In the genomic region with DNA sequence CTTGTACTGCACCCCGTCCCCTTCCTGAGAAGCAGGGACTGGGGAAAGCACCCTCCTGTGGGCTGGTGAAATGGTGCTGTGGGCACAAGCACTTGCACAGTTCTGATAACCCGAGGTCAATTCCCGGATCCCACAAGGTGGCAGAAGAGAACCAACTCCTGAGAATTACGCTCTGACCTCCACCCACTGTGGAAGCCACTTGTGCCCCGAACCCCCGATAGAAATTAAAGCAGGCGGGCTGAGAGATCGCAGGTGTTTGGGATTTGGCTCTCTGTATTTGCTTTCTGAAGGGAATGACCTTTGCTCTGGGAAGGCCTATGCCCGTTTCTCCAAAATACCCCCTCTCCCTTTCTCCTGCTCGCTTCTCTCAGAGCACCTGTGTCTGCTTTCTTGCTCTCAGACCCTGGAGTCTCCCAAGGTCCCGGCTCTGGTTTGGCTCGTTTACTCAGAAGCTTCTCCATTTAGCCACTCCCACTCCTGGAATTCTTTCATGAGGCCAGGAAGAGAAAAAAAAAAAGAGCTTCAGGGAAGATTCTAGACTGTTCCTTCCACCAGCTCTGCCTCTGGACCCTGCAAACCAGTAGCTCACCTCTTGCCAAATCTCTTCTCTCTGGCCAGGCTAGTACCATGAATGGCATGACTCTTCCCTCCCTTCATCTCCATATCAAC, we compare ENCODE assay signal across 9 mouse cellular contexts. TPM values are rescaled to one million over a fixed set of nuclear protein-coding genes. Genes with fewer than 3 reads are reported as not detected.
DNase-seq lines count a peak whose midpoint lies in the region; ATAC-seq and TF ChIP-seq lines count a peak whose summit lies in the region.
"Had no signal": no experiment of that assay in that cellular context is flagged by ENCODE, and none has a peak within 500 bp of the region (broad histone marks: within the 10 kb centered on the region; RNA-seq: fewer than 3 reads in every experiment).

No protein-coding gene starts in this region.

- no peak overlapping the region for H3K4me3 ChIP-seq in heart, postnatal 0 days (ENCODE audit: low read depth, low read length)
- no peak overlapping the region for H3K4me3 ChIP-seq in intestine, postnatal 0 days (ENCODE audit: low read depth, low read length)
- H3K4me3 ChIP-seq: embryonic facial prominence, embryonic 15.5 days had no signal

- ATAC-seq in heart, postnatal 0 days (ENCODE audit: insufficient read depth, low read depth): no peak
- ATAC-seq in intestine, postnatal 0 days: no peak

- no peak for TF ChIP-seq EP300 in heart, postnatal 0 days (IDR thresholded peaks at IDR 0.05; ENCODE audit: low read depth)

- H3K9me3 ChIP-seq in heart, postnatal 0 days (replicated peaks; ENCODE audit: control insufficient read depth, low read length): no peaks in the 10 kb centered on the region
- no peaks in the 10 kb centered on the region for H3K9me3 ChIP-seq in intestine, postnatal 0 days (ENCODE audit: control insufficient read depth)
- H3K9me3 ChIP-seq: embryonic facial prominence, embryonic 15.5 days had no signal

- H3K27ac ChIP-seq in heart, postnatal 0 days (ENCODE audit: low read depth): no peak overlapping the region
- H3K27ac ChIP-seq in intestine, postnatal 0 days (ENCODE audit: low read depth, low read length): peak overlapping the region; percentile 28; the same call in 1 of the 2 replicates
- H3K27ac ChIP-seq: embryonic facial prominence, embryonic 15.5 days had no signal

- WGBS in heart, postnatal 0 days: 31% methylated on average over 12 of the region's 12 CpGs
- WGBS in intestine, postnatal 0 days: 23% methylated on average over 12 of the region's 12 CpGs

- no peak overlapping the region for H3K4me2 ChIP-seq in heart, postnatal 0 days (ENCODE audit: low read depth, low read length)
- peak overlapping the region; percentile 46 for H3K4me2 ChIP-seq in intestine, postnatal 0 days (replicated peaks; ENCODE audit: low read depth)
- H3K4me2 ChIP-seq: embryonic facial prominence, embryonic 15.5 days had no signal

- intact Hi-C loops in heart, postnatal 14 days (cut with DNase I): loop anchor here (1.0 kb wide), 1 partner anchor 79 kb away; no protein-coding TSS in a partner anchor

- H3K9ac ChIP-seq in heart, postnatal 0 days (replicated peaks; ENCODE audit: low read depth, low read length): no peak overlapping the region
- H3K9ac ChIP-seq in intestine, postnatal 0 days (ENCODE audit: low read depth, low read length): no peak overlapping the region
- H3K9ac ChIP-seq: embryonic facial prominence, embryonic 15.5 days had no signal

- TF ChIP-seq CTCF in heart, postnatal 0 days (IDR thresholded peaks at IDR 0.05; ENCODE audit: low read depth): peak; percentile 39
- TF ChIP-seq CTCF in intestine, postnatal 0 days (IDR thresholded peaks at IDR 0.05; ENCODE audit: low read depth): peak; percentile 70

- no peaks in the 10 kb centered on the region for H3K4me1 ChIP-seq in heart, postnatal 0 days (ENCODE audit: control insufficient read depth, insufficient read depth)
- peaks cover 13% of the 10 kb centered on the region for H3K4me1 ChIP-seq in intestine, postnatal 0 days (replicated peaks; ENCODE audit: control insufficient read depth, insufficient read depth, low read length)

- no peaks in the 10 kb centered on the region for H3K36me3 ChIP-seq in heart, postnatal 0 days (replicated peaks; ENCODE audit: control insufficient read depth, insufficient read depth, low read length)
- no peaks in the 10 kb centered on the region for H3K36me3 ChIP-seq in intestine, postnatal 0 days (ENCODE audit: control insufficient read depth, insufficient read depth)
- H3K36me3 ChIP-seq: embryonic facial prominence, embryonic 15.5 days had no signal

- no peaks in the 10 kb centered on the region for H3K27me3 ChIP-seq in heart, postnatal 0 days (ENCODE audit: control insufficient read depth, insufficient read depth, low read length)
- no peaks in the 10 kb centered on the region for H3K27me3 ChIP-seq in intestine, postnatal 0 days (replicated peaks; ENCODE audit: control insufficient read depth, insufficient read depth, low read length)
- H3K27me3 ChIP-seq: embryonic facial prominence, embryonic 15.5 days had no signal

- DNase-seq in heart, postnatal 0 days (ENCODE audit: low spot score): no peak
- no peak for DNase-seq in heart, postnatal 14 days
- peak; percentile 42 for DNase-seq in adrenal gland, postnatal 14 days
- DNase-seq in lung, postnatal 25 days (ENCODE audit: low spot score): peak; percentile 28
- DNase-seq in left cerebral cortex, adult 9 months (ENCODE audit: low spot score in 2 of 2): no peak
- DNase-seq in frontal cortex, postnatal 14 days (ENCODE audit: low spot score in 2 of 2): no peak
- no peak for DNase-seq in left cerebral cortex, adult 18-20 months (ENCODE audit: low spot score in 2 of 2)

RNA-seq across cellular contexts. Expression of gene Wwc1, which starts 58.0 kb away (rescaled TPM):
- 0.89 and 1.6 TPM in 2 replicates for total RNA-seq in heart, postnatal 0 days (2014; rRNA removed; ENCODE audit: low replicate concordance)
- 0.31 and 0.69 TPM in 2 replicates for polyA plus RNA-seq in heart, postnatal 0 days (2015; fragmentation: Nextera tagmentation; extraction: Ambion mirVana)
- total RNA-seq in heart, postnatal 14 days (2021): 1 to 10 TPM in 1 of 2 experiments, under 1 TPM in 1; 0.98 to 1.2 TPM
- 38.7 and 52.9 TPM in 2 replicates for total RNA-seq in adrenal gland, postnatal 14 days (2021)
- polyA plus RNA-seq in intestine, postnatal 0 days (2015; fragmentation: Nextera tagmentation; extraction: Ambion mirVana): 16.1 and 18.8 TPM in 2 replicates
- 100 to 1,000 TPM; 118 to 119 TPM for total RNA-seq in left cerebral cortex, adult 18-20 months (2021)

Comparison
In these comparisons a context has a peak if more than half of its experiments do, and no peak if none do; other contexts are left out.
1. DNase-seq: peak in adrenal gland, postnatal 14 days (single experiment) and lung, postnatal 25 days (single experiment); none in heart, postnatal 0 days (single experiment), heart, postnatal 14 days (0 of 2), left cerebral cortex, adult 9 months (0 of 2), frontal cortex, postnatal 14 days (0 of 2) and left cerebral cortex, adult 18-20 months (0 of 2).
2. RNA of gene Wwc1, which starts 58.0 kb away (total RNA-seq): 118 to 119 TPM in left cerebral cortex, adult 18-20 months and 38.7 to 52.9 TPM in adrenal gland, postnatal 14 days; 0.89 to 1.6 TPM in heart, postnatal 0 days and 0.98 to 1.2 TPM in heart, postnatal 14 days; every median in the first group is over 10 times any median in the second.